Mouse (Mus musculus) cerebellum, postnatal 10 days (tissue): ENCODE data around the gene Vwa7.
A peak's percentile ranks its signal among the peaks of the same experiment; 100 is the strongest.
"Not testable (repeated sequence)": the region's sequence is repeated elsewhere in the genome, so short reads cannot be mapped to it uniquely, and the experiment has no call there.

Experiments
- DNase-seq, 2 experiments: peaks; one replicate each; pipeline ENCODE4 v3.0.0; 2021; ENCODE audit warnings: mixed read lengths in 2 of 2

Gene Vwa7

GRCm38 (mm10) chr17:35000717-35001451 is 15.5 kb upstream of the Vwa7 start, which contains the start of gene Vars:
TSS of gene Vars (plus strand) at chr17:35000987.
- DNase-seq: peak; percentile 88 to 92

GRCm38 (mm10) chr17:35001452-35002152 is 14.8 kb upstream of the Vwa7 start:
- peak in 1 of 2 experiments; percentile 37 for DNase-seq

GRCm38 (mm10) chr17:35002153-35002865 is 14.1 kb upstream of the Vwa7 start:
- DNase-seq: peak; percentile 22 to 42

GRCm38 (mm10) chr17:35003022-35003838 is 13.1 kb upstream of the Vwa7 start:
- no peak for DNase-seq

- no peak for DNase-seq
Observed at GRCm38 (mm10) chr17:35004075-35004717, 12.2 kb upstream of the Vwa7 start.

GRCm38 (mm10) chr17:35005158-35005557 is 11.2 kb upstream of the Vwa7 start:
- peak in 1 of 2 experiments; percentile 9 for DNase-seq

GRCm38 (mm10) chr17:35005902-35006301 is 10.5 kb upstream of the Vwa7 start:
- not testable (repeated sequence) for DNase-seq

GRCm38 (mm10) chr17:35007387-35007991 is 8.9 kb upstream of the Vwa7 start:
- DNase-seq: no peak

GRCm38 (mm10) chr17:35009586-35009985 is 6.8 kb upstream of the Vwa7 start:
- peak; percentile 77 to 81 for DNase-seq

GRCm38 (mm10) chr17:35011440-35011839 is 4.9 kb upstream of the Vwa7 start:
- DNase-seq: peak in 1 of 2 experiments; percentile 7

- DNase-seq: peak in 1 of 2 experiments; percentile 16
Observed at GRCm38 (mm10) chr17:35012430-35012829, 3.9 kb upstream of the Vwa7 start.

- peak; percentile 9 to 14 for DNase-seq
Observed at GRCm38 (mm10) chr17:35013221-35013620, 3.2 kb upstream of the Vwa7 start.

GRCm38 (mm10) chr17:35015296-35015695 is 1.1 kb upstream of the Vwa7 start:
- no peak for DNase-seq

GRCm38 (mm10) chr17:35016791-35017705 is 669 bp downstream of the Vwa7 start:
- peak; percentile 63 to 71 for DNase-seq

GRCm38 (mm10) chr17:35017706-35018030 is 1.3 kb downstream of the Vwa7 start:
- DNase-seq: no peak

- DNase-seq: no peak
Observed at GRCm38 (mm10) chr17:35018171-35018570, 1.8 kb downstream of the Vwa7 start.

- peak in 1 of 2 experiments; percentile 18 for DNase-seq
Observed at GRCm38 (mm10) chr17:35019894-35020293, 3.5 kb downstream of the Vwa7 start.

GRCm38 (mm10) chr17:35020551-35020950 is 4.2 kb downstream of the Vwa7 start:
- no peak for DNase-seq

GRCm38 (mm10) chr17:35021163-35021808 is 4.9 kb downstream of the Vwa7 start:
- DNase-seq: peak; percentile 97 to 98
